Mouse (Mus musculus) kidney, embryonic 15.5 days (tissue): ENCODE data around the gene Dpysl5. TPM values are rescaled to one million over a fixed set of nuclear protein-coding genes. Genes with fewer than 3 reads are reported as not detected.
"Not testable (repeated sequence)": the region's sequence is repeated elsewhere in the genome, so short reads cannot be mapped to it uniquely, and the experiment has no call there.

Source experiments
- ATAC-seq: fragments of 200-750 bp; cut with Nextera tagmentation; replicated peaks from 2 replicates; pipeline ENCODE4 v1.8.0; 2017; ENCODE audit warnings: moderate TSS enrichment; ENCODE audit not compliant: low FRiP score
- H3K27ac ChIP-seq: fragments of 300-500 bp; sonication (generic); 2 replicates; pipeline ENCODE4 v1.5.1; 2015; ENCODE audit warnings: mild to moderate bottlenecking, inconsistent platforms
- H3K27me3 ChIP-seq: fragments of 300-500 bp; sonication (generic); 2 replicates; pipeline ENCODE4 v1.6.1; 2015; ENCODE audit warnings: inconsistent platforms
- H3K36me3 ChIP-seq: fragments of 300-500 bp; sonication (generic); 2 replicates; pipeline ENCODE4 v1.6.1; 2015; ENCODE audit warnings: inconsistent platforms
- H3K4me1 ChIP-seq: fragments of 300-500 bp; sonication (generic); 2 replicates; pipeline ENCODE4 v1.6.1; 2015; ENCODE audit warnings: inconsistent platforms
- H3K4me2 ChIP-seq: fragments of 300-500 bp; sonication (generic); 2 replicates; pipeline ENCODE4 v1.6.1; 2015; ENCODE audit warnings: moderate library complexity, mild to moderate bottlenecking, inconsistent platforms
- H3K4me3 ChIP-seq: fragments of 300-500 bp; sonication (generic); replicated peaks from 2 replicates; pipeline ENCODE4 v1.5.1; 2015; ENCODE audit warnings: mild to moderate bottlenecking, inconsistent platforms
- H3K9ac ChIP-seq: fragments of 300-500 bp; sonication (generic); 2 replicates; pipeline ENCODE4 v1.6.1; 2015; ENCODE audit warnings: mild to moderate bottlenecking, inconsistent platforms
- H3K9me3 ChIP-seq: fragments of 300-500 bp; sonication (generic); replicated peaks from 2 replicates; pipeline ENCODE4 v1.6.1; 2016; ENCODE audit warnings: inconsistent platforms
- WGBS: fragments of 180-500 bp; shearing (Covaris S2); methylation state at CpG from one replicate; pipeline ENCODE4 v1.1.7; 2015; ENCODE audit warnings: mixed read lengths; 5-methylcytosine and 5-hydroxymethylcytosine counted together
- polyA plus RNA-seq: library from polyadenylated mRNA; unstranded; fragments of >200 nt; fragmentation: Nextera tagmentation; extraction: Ambion mirVana; gene quantifications from 2 replicates; pipeline ENCODE4 v1.2.1, GENCODE M21; 2015

Gene Dpysl5
- polyA plus RNA-seq, 1 experiment from 2014 or later: 7.7 TPM

DNA sequence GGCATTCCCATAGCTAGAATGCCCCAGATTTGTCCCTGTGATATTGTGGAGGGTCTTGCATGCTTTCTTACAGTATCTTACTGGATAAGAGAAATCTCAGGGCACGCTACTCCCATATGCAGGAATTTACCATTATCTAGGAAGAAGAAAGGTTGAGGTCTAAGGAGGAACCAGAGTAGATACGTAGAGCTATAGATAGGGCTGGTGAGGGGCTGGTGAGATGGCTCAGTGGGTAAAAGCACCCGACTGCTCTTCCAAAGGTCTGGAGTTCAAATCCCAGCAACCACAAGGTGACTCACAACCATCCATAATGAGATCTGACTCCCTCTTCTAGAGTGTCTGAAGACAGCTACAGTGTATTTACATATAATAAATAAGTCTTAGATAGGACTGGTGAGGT, 33.3 kb upstream of the Dpysl5 start:
- not testable (repeated sequence) for H3K9ac ChIP-seq, H3K4me2 ChIP-seq, H3K4me1 ChIP-seq, H3K9me3 ChIP-seq, H3K27ac ChIP-seq, H3K4me3 ChIP-seq, ATAC-seq, H3K27me3 ChIP-seq
- WGBS: 87% methylated on average over 3 of the region's 3 CpGs
- peaks cover 41% of the 10 kb centered on the region for H3K36me3 ChIP-seq

GRCm38 (mm10) chr5:30678722-30679296, 32.6 kb upstream of the Dpysl5 start:
- no peak overlapping the region for H3K9ac ChIP-seq
- H3K9me3 ChIP-seq: no peaks in the 10 kb centered on the region
- H3K4me1 ChIP-seq: no peaks in the 10 kb centered on the region
- H3K27ac ChIP-seq: no peak overlapping the region
- no peaks in the 10 kb centered on the region for H3K27me3 ChIP-seq
- peaks cover 34% of the 10 kb centered on the region for H3K36me3 ChIP-seq
- no peak overlapping the region for H3K4me3 ChIP-seq
- 93% methylated on average over 4 of the region's 4 CpGs for WGBS
- no peak overlapping the region for H3K4me2 ChIP-seq
- no peak for ATAC-seq

- Histone ChIP-seq H3K9me3 (no peaks in the 10 kb centered on the region), H3K36me3 (peaks cover 27% of the 10 kb centered on the region), H3K4me3 (no peak overlapping the region), H3K9ac (no peak overlapping the region), H3K4me1 (no peaks in the 10 kb centered on the region), H3K27me3 (no peaks in the 10 kb centered on the region), H3K4me2 (no peak overlapping the region), H3K27ac (no peak overlapping the region)
- ATAC-seq: no peak
- 86% methylated on average over 5 of the region's 5 CpGs for WGBS
Measured at GRCm38 (mm10) chr5:30679593-30679992, 31.8 kb upstream of the Dpysl5 start.

- H3K4me1 ChIP-seq: no peaks in the 10 kb centered on the region
- H3K27me3 ChIP-seq: no peaks in the 10 kb centered on the region
- no peak overlapping the region for H3K9ac ChIP-seq
- no peaks in the 10 kb centered on the region for H3K9me3 ChIP-seq
- peaks cover 4% of the 10 kb centered on the region; the same call in 1 of the 2 replicates for H3K36me3 ChIP-seq
- no peak for ATAC-seq
- WGBS: 87% methylated on average over 5 of the region's 5 CpGs
- H3K4me2 ChIP-seq: no peak overlapping the region
- H3K27ac ChIP-seq: no peak overlapping the region
- no peak overlapping the region for H3K4me3 ChIP-seq
Measured at GRCm38 (mm10) chr5:30681970-30682369, 29.4 kb upstream of the Dpysl5 start.

GRCm38 (mm10) chr5:30682967-30683600, 28.3 kb upstream of the Dpysl5 start:
- no peaks in the 10 kb centered on the region for H3K27me3 ChIP-seq
- ATAC-seq: no peak
- H3K9ac ChIP-seq: no peak overlapping the region
- no peaks in the 10 kb centered on the region for H3K36me3 ChIP-seq
- no peaks in the 10 kb centered on the region for H3K9me3 ChIP-seq
- H3K4me1 ChIP-seq: no peaks in the 10 kb centered on the region
- H3K4me3 ChIP-seq: no peak overlapping the region
- H3K27ac ChIP-seq: no peak overlapping the region
- no peak overlapping the region for H3K4me2 ChIP-seq

DNA sequence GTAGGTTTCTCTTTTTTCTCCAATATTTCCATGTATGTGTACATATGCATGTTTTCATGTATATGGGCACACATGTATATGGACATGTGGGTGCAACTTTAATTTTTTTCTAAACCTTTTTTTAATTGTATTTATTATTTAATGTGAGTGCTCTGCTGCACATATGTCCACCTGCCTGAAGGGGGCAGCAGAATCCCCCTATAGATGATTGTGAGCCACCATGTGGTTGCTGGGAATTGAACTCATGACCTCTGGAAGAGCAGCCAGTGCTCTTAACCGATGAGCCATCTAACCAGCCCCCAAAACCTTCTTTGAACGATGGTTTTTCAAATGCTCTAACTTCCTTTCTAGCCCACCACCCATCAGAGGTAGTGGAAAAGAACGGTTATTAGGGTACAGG, 27.4 kb upstream of the Dpysl5 start:
- H3K4me1 ChIP-seq: no peaks in the 10 kb centered on the region
- no peak overlapping the region for H3K4me2 ChIP-seq
- H3K27ac ChIP-seq: no peak overlapping the region
- WGBS: 78% methylated on average over 3 of the region's 3 CpGs
- H3K4me3 ChIP-seq: no peak overlapping the region
- no peaks in the 10 kb centered on the region for H3K27me3 ChIP-seq
- ATAC-seq: no peak
- no peak overlapping the region for H3K9ac ChIP-seq
- H3K9me3 ChIP-seq: no peaks in the 10 kb centered on the region
- H3K36me3 ChIP-seq: no peaks in the 10 kb centered on the region

GRCm38 (mm10) chr5:30686781-30687180, 24.6 kb upstream of the Dpysl5 start:
- no peaks in the 10 kb centered on the region for H3K36me3 ChIP-seq
- WGBS: 74% methylated on average over 3 of the region's 3 CpGs
- no peaks in the 10 kb centered on the region for H3K9me3 ChIP-seq
- H3K4me1 ChIP-seq: no peaks in the 10 kb centered on the region
- no peak overlapping the region for H3K27ac ChIP-seq
- H3K4me2 ChIP-seq: no peak overlapping the region
- no peak overlapping the region for H3K4me3 ChIP-seq
- H3K27me3 ChIP-seq: no peaks in the 10 kb centered on the region
- no peak for ATAC-seq
- no peak overlapping the region for H3K9ac ChIP-seq

DNA sequence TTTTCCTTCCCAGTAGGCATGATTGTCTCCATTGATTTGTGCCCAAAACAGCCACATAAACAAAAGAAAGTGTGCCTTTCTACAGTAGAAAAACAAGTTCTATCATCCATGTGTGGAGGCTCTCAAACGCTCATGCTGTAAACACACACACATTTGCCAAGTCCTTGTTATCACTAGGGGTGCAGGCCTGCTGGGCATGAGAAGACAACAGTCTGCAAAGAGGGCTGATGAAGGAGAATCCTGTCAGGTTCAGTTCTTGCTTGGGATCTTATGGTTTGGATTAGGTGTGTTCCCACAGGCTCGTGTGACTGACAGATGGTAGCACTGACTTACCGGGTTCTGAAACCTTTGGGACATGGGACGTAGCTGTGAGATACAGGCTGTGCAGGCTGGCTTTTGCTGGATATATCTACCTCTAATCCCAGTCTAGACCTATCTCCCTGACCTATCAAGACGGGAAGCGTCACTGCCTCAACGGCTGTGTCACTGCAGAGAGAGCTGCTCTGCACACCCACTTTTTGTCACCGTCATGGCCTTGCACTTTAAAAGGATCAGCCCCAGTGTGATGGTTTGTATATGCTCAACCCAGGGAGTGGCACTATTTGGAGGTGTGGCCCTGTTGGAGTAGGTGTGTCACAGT, 10.9 kb upstream of the Dpysl5 start:
- ATAC-seq: no peak
- WGBS: 83% methylated on average over 8 of the region's 8 CpGs
- Histone ChIP-seq H3K4me3 (no peak overlapping the region), H3K36me3 (no peaks in the 10 kb centered on the region), H3K4me2 (no peak overlapping the region), H3K27ac (no peak overlapping the region), H3K4me1 (0 out of 2 replicates have a peak, but pooled peaks cover 2% of the 10 kb centered on the region), H3K9ac (no peak overlapping the region), H3K27me3 (peaks cover 10% of the 10 kb centered on the region; the same call in 1 of the 2 replicates), H3K9me3 (no peaks in the 10 kb centered on the region)

DNA sequence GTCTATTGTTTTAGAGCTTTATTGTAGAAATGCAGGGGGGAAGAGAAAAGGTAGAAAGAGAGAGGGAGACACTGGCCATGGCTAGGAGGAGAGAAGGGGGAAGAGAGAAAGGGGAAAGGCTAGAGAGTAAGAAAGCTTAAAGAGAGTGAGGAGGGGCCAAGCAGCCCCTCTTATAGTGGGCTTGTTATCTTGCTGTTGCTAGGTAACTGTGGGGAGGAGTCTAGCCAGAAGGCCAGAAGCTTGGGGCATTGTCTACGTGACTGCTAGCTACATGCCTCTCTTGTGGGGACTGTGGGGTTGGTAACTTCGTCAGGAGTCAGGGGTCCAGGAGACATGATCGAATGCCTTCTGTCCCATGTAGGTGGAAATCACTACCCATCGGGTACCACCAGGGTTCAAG, 10.0 kb upstream of the Dpysl5 start:
- H3K27ac ChIP-seq, H3K9me3 ChIP-seq, H3K4me3 ChIP-seq, H3K4me1 ChIP-seq, H3K9ac ChIP-seq, H3K36me3 ChIP-seq, ATAC-seq, H3K4me2 ChIP-seq: not testable (repeated sequence)
- WGBS: 62% methylated on average over 4 of the region's 4 CpGs
- peaks cover 10% of the 10 kb centered on the region; the same call in 1 of the 2 replicates for H3K27me3 ChIP-seq

GRCm38 (mm10) chr5:30701866-30702265, 9.5 kb upstream of the Dpysl5 start:
- H3K27ac ChIP-seq: no peak overlapping the region
- no peak for ATAC-seq
- peaks cover 10% of the 10 kb centered on the region; the same call in 1 of the 2 replicates for H3K27me3 ChIP-seq
- H3K4me3 ChIP-seq: no peak overlapping the region
- no peaks in the 10 kb centered on the region for H3K9me3 ChIP-seq
- no peak overlapping the region for H3K4me2 ChIP-seq
- 85% methylated on average over 3 of the region's 3 CpGs for WGBS
- no peak overlapping the region for H3K9ac ChIP-seq
- H3K36me3 ChIP-seq: no peaks in the 10 kb centered on the region
- H3K4me1 ChIP-seq: 0 out of 2 replicates have a peak, but pooled peaks cover 2% of the 10 kb centered on the region

DNA sequence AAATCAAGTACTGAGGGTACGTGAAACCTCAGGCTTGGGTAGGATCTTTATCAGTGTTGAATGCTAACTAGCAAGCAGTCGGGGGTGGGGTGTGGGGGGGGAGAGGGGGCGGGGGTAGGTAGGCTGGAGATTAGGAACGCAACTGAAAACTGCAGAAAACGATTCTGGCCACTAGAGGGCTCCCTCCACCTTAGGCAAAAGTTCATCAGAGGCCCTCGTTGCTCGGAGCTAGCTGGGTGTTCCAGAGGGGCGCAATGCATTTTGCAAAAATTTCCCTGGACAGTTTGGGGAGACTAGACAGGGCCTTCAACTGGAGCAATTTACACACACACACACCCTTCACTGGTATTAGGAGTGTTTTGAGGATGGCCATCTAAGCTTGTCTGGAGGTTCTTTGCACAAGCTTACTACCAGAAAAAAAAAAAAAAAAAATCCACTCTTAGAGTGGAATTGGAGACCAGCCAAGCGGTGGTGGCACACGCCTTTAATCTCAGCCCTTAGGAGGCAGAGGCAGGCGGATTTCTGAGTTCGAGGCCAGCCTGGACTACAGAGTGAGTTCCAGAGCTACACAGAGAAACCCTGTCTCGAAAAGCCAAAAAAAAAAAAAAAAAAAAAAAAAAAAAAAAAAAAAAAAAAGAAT, 1.5 kb upstream of the Dpysl5 start:
- H3K9me3 ChIP-seq: no peaks in the 10 kb centered on the region
- no peak overlapping the region for H3K27ac ChIP-seq
- no peak overlapping the region for H3K4me3 ChIP-seq
- no peak overlapping the region for H3K4me2 ChIP-seq
- H3K4me1 ChIP-seq: peaks cover 35% of the 10 kb centered on the region
- no peak overlapping the region for H3K9ac ChIP-seq
- WGBS: 11% methylated on average over 13 of the region's 13 CpGs
- H3K27me3 ChIP-seq: peaks cover 60% of the 10 kb centered on the region
- no peak for ATAC-seq
- H3K36me3 ChIP-seq: no peaks in the 10 kb centered on the region

DNA sequence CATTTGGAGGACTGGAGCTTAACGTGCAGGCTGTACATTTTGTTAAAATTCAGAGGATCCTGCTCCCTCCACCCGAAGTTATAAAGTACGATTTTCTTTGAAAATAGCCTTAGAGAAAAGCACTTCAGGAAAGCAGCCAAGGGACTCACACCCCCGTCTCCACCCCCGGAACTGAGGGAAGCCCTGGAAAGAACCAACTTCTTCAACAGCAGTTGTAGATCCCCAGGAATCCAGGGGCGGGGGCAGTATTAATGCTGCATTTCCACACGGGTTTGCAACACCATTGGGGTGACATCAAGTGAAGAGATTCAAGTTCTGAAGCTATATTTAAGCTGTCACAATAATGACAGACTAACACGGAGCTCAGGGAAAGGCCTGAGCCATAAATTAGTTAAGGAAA, 878 bp upstream of the Dpysl5 start:
- WGBS: 17% methylated on average over 8 of the region's 8 CpGs
- Histone ChIP-seq H3K36me3 (no peaks in the 10 kb centered on the region), H3K9me3 (no peaks in the 10 kb centered on the region), H3K4me2 (peak overlapping the region; percentile 94), H3K4me3 (peak overlapping the region; percentile 58; the same call in 1 of the 2 replicates), H3K27ac (no peak overlapping the region), H3K4me1 (peaks cover 35% of the 10 kb centered on the region), H3K27me3 (peaks cover 64% of the 10 kb centered on the region), H3K9ac (no peak overlapping the region)
- ATAC-seq: no peak
